Mouse (Mus musculus) R1 (cell line): ENCODE results near the gene Tusc2.

ENCODE experiments used
- DNase-seq: peaks from one replicate; pipeline ENCODE4 v3.0.0-alpha.2; 2018; ENCODE audit warnings: low read depth, low spot score

Tusc2 gene

GRCm38 (mm10) chr9:107568331-107569261, 5.5 kb downstream of the Tusc2 start:
- peak; percentile 95 for DNase-seq

- DNase-seq, result no peak
Measured at GRCm38 (mm10) chr9:107569270-107569669, 6.2 kb downstream of the Tusc2 start.

GRCm38 (mm10) chr9:107570016-107570415, 7.0 kb downstream of the Tusc2 start:
- DNase-seq, result no peak

GRCm38 (mm10) chr9:107570845-107571244, 7.8 kb downstream of the Tusc2 start:
- no peak for DNase-seq

- no peak for DNase-seq
Measured at GRCm38 (mm10) chr9:107571534-107572326, 8.7 kb downstream of the Tusc2 start.

GRCm38 (mm10) chr9:107572327-107572662, 9.2 kb downstream of the Tusc2 start:
- DNase-seq, result no peak

GRCm38 (mm10) chr9:107573774-107574173, 10.7 kb downstream of the Tusc2 start:
- DNase-seq, result peak; percentile 83

GRCm38 (mm10) chr9:107575579-107576356, 12.7 kb downstream of the Tusc2 start:
- peak; percentile 94 for DNase-seq

GRCm38 (mm10) chr9:107576357-107577107, 13.5 kb downstream of the Tusc2 start, which contains the start of gene Hyal1:
Gene Hyal1, plus strand, starts transcription at chr9:107576927.
- peak; percentile 90 for DNase-seq

GRCm38 (mm10) chr9:107577871-107578270, 14.8 kb downstream of the Tusc2 start:
- DNase-seq, result no peak

- no peak for DNase-seq
Measured at GRCm38 (mm10) chr9:107578587-107578986, 15.5 kb downstream of the Tusc2 start, which contains the start of gene Naa80. Gene Naa80, plus strand, starts transcription at chr9:107578887.

GRCm38 (mm10) chr9:107579023-107579900, 16.2 kb downstream of the Tusc2 start:
- no peak for DNase-seq

- peak; percentile 94 for DNase-seq
Measured at GRCm38 (mm10) chr9:107580501-107581317, 17.7 kb downstream of the Tusc2 start, which contains the start of gene Hyal3. Gene Hyal3, plus strand, starts transcription at chr9:107580818.

- DNase-seq, result no peak
Measured at GRCm38 (mm10) chr9:107581584-107581983, 18.5 kb downstream of the Tusc2 start.

GRCm38 (mm10) chr9:107582509-107583062, 19.5 kb downstream of the Tusc2 start:
- DNase-seq, result no peak

GRCm38 (mm10) chr9:107583174-107583573, 20.1 kb downstream of the Tusc2 start:
- no peak for DNase-seq

- peak; percentile 46 for DNase-seq
Measured at GRCm38 (mm10) chr9:107586504-107586903, 23.4 kb downstream of the Tusc2 start.

- DNase-seq, result peak; percentile 99
Measured at GRCm38 (mm10) chr9:107586974-107587832, 24.1 kb downstream of the Tusc2 start, which contains the start of gene Ifrd2. Gene Ifrd2, plus strand, starts transcription at chr9:107587642.
